Mouse (Mus musculus): ENCODE measurements around the gene Eif3b.

Gene Eif3b

GRCm38 (mm10) chr5:140472336-140472735, 53.2 kb downstream of the Eif3b start:
- in situ Hi-C loops (cut with MboI, MseI), result no loop called here

- in situ Hi-C loops (cut with MboI, MseI), result no loop called here
These were observed 62.3 kb downstream of the Eif3b start for GRCm38 (mm10) chr5:140481458-140481857.

- in situ Hi-C loops (cut with MboI, MseI), result no loop called here
These were observed 72.0 kb downstream of the Eif3b start for GRCm38 (mm10) chr5:140491142-140491541.

- in situ Hi-C loops (cut with MboI, MseI), result no loop called here
These were observed 73.6 kb downstream of the Eif3b start for GRCm38 (mm10) chr5:140492684-140493233.

Measured in T-helper 2 cell (primary cell).